Mouse (Mus musculus): ENCODE measurements at regions not wholly inside any gene's neighbourhood (a gene's known extent, or its start where the extent isn't known, plus 50 kb on each side); places are given as distances from the start of the nearest gene placed in this dataset.
A peak's percentile ranks its signal among the peaks of the same experiment; 100 is the strongest.

- no peak overlapping the region for H3K27ac ChIP-seq
- H3K36me3 ChIP-seq, result no peaks in the 10 kb centered on the region
- no peak overlapping the region for H3K4me3 ChIP-seq
- no peaks in the 10 kb centered on the region for H3K9me3 ChIP-seq
- H3K4me1 ChIP-seq, result no peaks in the 10 kb centered on the region
- H3K27me3 ChIP-seq, result no peaks in the 10 kb centered on the region
- H3K9ac ChIP-seq, result no peak overlapping the region
- 76% methylated on average over 18 of the region's 18 CpGs for WGBS
- ATAC-seq (ENCODE audit: insufficient number of reproducible peaks, insufficient read depth, low FRiP score, low TSS enrichment), result no peak
- H3K4me2 ChIP-seq (replicated peaks), result no peak overlapping the region
Observed at GRCm38 (mm10) chr8:49223841-49224420, 380.2 kb upstream of the Tenm3 start.

- WGBS, result 76% methylated on average over 4 of the region's 4 CpGs
- Histone ChIP-seq H3K9me3 (no peaks in the 10 kb centered on the region), H3K27me3 (no peaks in the 10 kb centered on the region), H3K27ac (no peak overlapping the region), H3K4me3 (no peak overlapping the region), H3K9ac (no peak overlapping the region), H3K4me2 (replicated peaks) (no peak overlapping the region), H3K4me1 (no peaks in the 10 kb centered on the region), H3K36me3 (no peaks in the 10 kb centered on the region)
- no peak for ATAC-seq (ENCODE audit: insufficient number of reproducible peaks, insufficient read depth, low FRiP score, low TSS enrichment)
Observed at GRCm38 (mm10) chr8:49195333-49195640, 351.5 kb upstream of the Tenm3 start.

- H3K4me1 ChIP-seq, result no peaks in the 10 kb centered on the region
- H3K9ac ChIP-seq, result no peak overlapping the region
- H3K4me3 ChIP-seq, result no peak overlapping the region
- no peak overlapping the region for H3K4me2 ChIP-seq (replicated peaks)
- H3K27me3 ChIP-seq, result no peaks in the 10 kb centered on the region
- no peaks in the 10 kb centered on the region for H3K9me3 ChIP-seq
- no peaks in the 10 kb centered on the region for H3K36me3 ChIP-seq
- no peak for ATAC-seq (ENCODE audit: insufficient number of reproducible peaks, insufficient read depth, low FRiP score, low TSS enrichment)
- no peak overlapping the region for H3K27ac ChIP-seq
- WGBS, result 50% methylated on average over 11 of the region's 11 CpGs
Observed at GRCm38 (mm10) chr8:49194592-49195332, 351.0 kb upstream of the Tenm3 start.

GRCm38 (mm10) chr8:49186853-49187252 lies 343.1 kb upstream of the Tenm3 start:
- no peak overlapping the region for H3K4me3 ChIP-seq
- no peaks in the 10 kb centered on the region for H3K36me3 ChIP-seq
- no peak overlapping the region for H3K9ac ChIP-seq
- 61% methylated on average over 3 of the region's 3 CpGs for WGBS
- no peaks in the 10 kb centered on the region for H3K27me3 ChIP-seq
- no peak overlapping the region for H3K27ac ChIP-seq
- no peak overlapping the region for H3K4me2 ChIP-seq (replicated peaks)
- ATAC-seq (ENCODE audit: insufficient number of reproducible peaks, insufficient read depth, low FRiP score, low TSS enrichment), result 0 out of 2 replicates have a peak, but pooled peaks have one; percentile 60
- H3K9me3 ChIP-seq, result no peaks in the 10 kb centered on the region
- no peaks in the 10 kb centered on the region for H3K4me1 ChIP-seq

GRCm38 (mm10) chr8:49175386-49175785 lies 331.6 kb upstream of the Tenm3 start:
- 85% methylated on average over 4 of the region's 4 CpGs for WGBS
- H3K36me3 ChIP-seq, result no peaks in the 10 kb centered on the region
- no peak overlapping the region for H3K9ac ChIP-seq
- no peaks in the 10 kb centered on the region for H3K4me1 ChIP-seq
- H3K27me3 ChIP-seq, result no peaks in the 10 kb centered on the region
- no peak overlapping the region for H3K27ac ChIP-seq
- no peak overlapping the region for H3K4me2 ChIP-seq (replicated peaks)
- ATAC-seq (ENCODE audit: insufficient number of reproducible peaks, insufficient read depth, low FRiP score, low TSS enrichment), result no peak
- no peak overlapping the region for H3K4me3 ChIP-seq
- no peaks in the 10 kb centered on the region for H3K9me3 ChIP-seq

- no peaks in the 10 kb centered on the region for H3K9me3 ChIP-seq
- no peak overlapping the region for H3K4me2 ChIP-seq (replicated peaks)
- no peaks in the 10 kb centered on the region for H3K36me3 ChIP-seq
- ATAC-seq (ENCODE audit: insufficient number of reproducible peaks, insufficient read depth, low FRiP score, low TSS enrichment), result no peak
- H3K4me3 ChIP-seq, result no peak overlapping the region
- no peaks in the 10 kb centered on the region for H3K4me1 ChIP-seq
- no peak overlapping the region for H3K27ac ChIP-seq
- H3K9ac ChIP-seq, result no peak overlapping the region
- WGBS, result 87% methylated on average over 2 of the region's 2 CpGs
- H3K27me3 ChIP-seq, result no peaks in the 10 kb centered on the region
Observed at GRCm38 (mm10) chr8:49174956-49175355, 331.2 kb upstream of the Tenm3 start.

- ATAC-seq (ENCODE audit: insufficient number of reproducible peaks, insufficient read depth, low FRiP score, low TSS enrichment), result no peak
Observed at GRCm38 (mm10) chr8:49159318-49159717, 315.6 kb upstream of the Tenm3 start.

GRCm38 (mm10) chr8:49158201-49158600 lies 314.4 kb upstream of the Tenm3 start:
- no peaks in the 10 kb centered on the region for H3K27me3 ChIP-seq
- no peak overlapping the region for H3K9ac ChIP-seq
- H3K9me3 ChIP-seq, result no peaks in the 10 kb centered on the region
- H3K36me3 ChIP-seq, result no peaks in the 10 kb centered on the region
- no peak overlapping the region for H3K27ac ChIP-seq
- H3K4me3 ChIP-seq, result no peak overlapping the region
- ATAC-seq (ENCODE audit: insufficient number of reproducible peaks, insufficient read depth, low FRiP score, low TSS enrichment), result no peak
- 71% methylated on average over 4 of the region's 4 CpGs for WGBS
- H3K4me1 ChIP-seq, result no peaks in the 10 kb centered on the region
- H3K4me2 ChIP-seq (replicated peaks), result no peak overlapping the region

More at GRCm38 (mm10) chr8:49159318-49159717, 315.6 kb upstream of the Tenm3 start:
- 65% methylated on average over 4 of the region's 4 CpGs for WGBS
- Histone ChIP-seq H3K4me3 (no peak overlapping the region), H3K9me3 (no peaks in the 10 kb centered on the region), H3K4me2 (replicated peaks) (no peak overlapping the region), H3K9ac (no peak overlapping the region), H3K27ac (no peak overlapping the region), H3K27me3 (no peaks in the 10 kb centered on the region), H3K36me3 (no peaks in the 10 kb centered on the region), H3K4me1 (no peaks in the 10 kb centered on the region)

- H3K27me3 ChIP-seq, result no peaks in the 10 kb centered on the region
- 86% methylated on average over 10 of the region's 10 CpGs for WGBS
- ATAC-seq (ENCODE audit: insufficient number of reproducible peaks, insufficient read depth, low FRiP score, low TSS enrichment), result no peak
- H3K4me3 ChIP-seq, result no peak overlapping the region
- no peaks in the 10 kb centered on the region for H3K9me3 ChIP-seq
- no peak overlapping the region for H3K27ac ChIP-seq
- no peak overlapping the region for H3K9ac ChIP-seq
- no peak overlapping the region for H3K4me2 ChIP-seq (replicated peaks)
- H3K36me3 ChIP-seq, result no peaks in the 10 kb centered on the region
- no peaks in the 10 kb centered on the region for H3K4me1 ChIP-seq
Observed at GRCm38 (mm10) chr8:49136503-49137044, 292.8 kb upstream of the Tenm3 start.

- H3K36me3 ChIP-seq, result no peaks in the 10 kb centered on the region
- 45% methylated on average over 6 of the region's 6 CpGs for WGBS
- peak overlapping the region; percentile 14 for H3K27ac ChIP-seq
Observed at GRCm38 (mm10) chr8:49109095-49109494, 265.3 kb upstream of the Tenm3 start.

GRCm38 (mm10) chr8:49108665-49109064 lies 264.9 kb upstream of the Tenm3 start:
- Histone ChIP-seq H3K9me3 (no peaks in the 10 kb centered on the region), H3K4me3 (no peak overlapping the region), H3K27ac (peak overlapping the region; percentile 14; the same call in 1 of the 2 replicates), H3K4me2 (replicated peaks) (no peak overlapping the region), H3K9ac (no peak overlapping the region), H3K36me3 (no peaks in the 10 kb centered on the region), H3K4me1 (peaks cover 16% of the 10 kb centered on the region), H3K27me3 (no peaks in the 10 kb centered on the region)
- ATAC-seq (ENCODE audit: insufficient number of reproducible peaks, insufficient read depth, low FRiP score, low TSS enrichment), result peak; percentile 78
- WGBS, result 14% methylated on average over 4 of the region's 4 CpGs

More at GRCm38 (mm10) chr8:49109095-49109494, 265.3 kb upstream of the Tenm3 start:
- H3K9ac ChIP-seq, result no peak overlapping the region
- no peak for ATAC-seq (ENCODE audit: insufficient number of reproducible peaks, insufficient read depth, low FRiP score, low TSS enrichment)
- H3K4me2 ChIP-seq (replicated peaks), result no peak overlapping the region
- H3K4me3 ChIP-seq, result no peak overlapping the region
- H3K9me3 ChIP-seq, result no peaks in the 10 kb centered on the region
- no peaks in the 10 kb centered on the region for H3K27me3 ChIP-seq
- H3K4me1 ChIP-seq, result peaks cover 16% of the 10 kb centered on the region

GRCm38 (mm10) chr8:49106531-49106930 lies 262.8 kb upstream of the Tenm3 start:
- WGBS, result 44% methylated on average over 3 of the region's 3 CpGs
- Histone ChIP-seq H3K4me2 (replicated peaks) (no peak overlapping the region), H3K27ac (no peak overlapping the region), H3K4me1 (peaks cover 16% of the 10 kb centered on the region), H3K9me3 (no peaks in the 10 kb centered on the region), H3K36me3 (no peaks in the 10 kb centered on the region), H3K9ac (no peak overlapping the region), H3K27me3 (peaks cover 3% of the 10 kb centered on the region; the same call in 1 of the 2 replicates), H3K4me3 (no peak overlapping the region)
- no peak for ATAC-seq (ENCODE audit: insufficient number of reproducible peaks, insufficient read depth, low FRiP score, low TSS enrichment)
